Mouse (Mus musculus): ENCODE measurements at regions not wholly inside any gene's neighbourhood (a gene's known extent, or its start where the extent isn't known, plus 50 kb on each side); places are given as distances from the start of the nearest gene placed in this dataset.

DNA sequence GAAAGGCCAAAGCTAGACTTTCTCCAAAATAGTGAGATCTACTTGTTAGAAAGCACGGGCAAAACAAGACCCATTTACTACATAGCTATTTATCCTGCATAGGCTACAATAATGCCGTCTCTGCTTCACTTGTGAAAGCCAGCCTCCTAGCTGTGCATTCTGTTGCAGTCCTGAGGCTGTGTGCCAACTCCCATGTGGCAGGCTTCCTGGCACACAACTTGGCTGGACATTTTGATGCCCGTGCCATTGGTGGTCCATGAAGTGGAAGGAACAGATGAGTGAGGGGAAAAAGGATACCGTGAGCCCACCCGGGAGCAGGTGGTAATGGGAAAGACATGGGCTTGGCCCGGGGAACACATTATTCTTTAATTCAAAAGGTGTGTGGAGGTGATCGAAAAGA lies 120.4 kb downstream of the Csl start:
- DNase-seq (ENCODE audit: low spot score in 2 of 2): no peak

DNA sequence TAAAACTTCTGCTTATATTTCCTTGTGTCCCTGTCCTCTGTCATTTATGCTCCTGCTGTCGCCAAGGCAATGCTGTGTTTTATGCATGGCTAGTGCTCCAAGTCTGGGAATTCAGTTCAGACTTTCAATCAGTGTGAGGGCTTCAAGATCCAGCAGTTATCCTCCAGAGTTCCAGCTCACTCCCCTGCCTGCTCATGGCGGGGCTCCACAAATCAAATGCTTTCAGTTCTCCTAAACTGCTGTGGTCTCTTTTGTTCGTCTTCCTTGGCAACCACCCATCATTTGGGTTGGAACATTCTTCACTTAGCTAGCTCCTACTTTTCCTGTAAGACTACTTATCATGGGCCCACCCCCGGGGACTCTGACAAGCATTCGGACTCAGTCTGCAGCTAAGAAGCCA lies 120.0 kb downstream of the Csl start:
- DNase-seq (ENCODE audit: low spot score in 2 of 2): peak in 1 of 2 experiments; percentile 11

DNA sequence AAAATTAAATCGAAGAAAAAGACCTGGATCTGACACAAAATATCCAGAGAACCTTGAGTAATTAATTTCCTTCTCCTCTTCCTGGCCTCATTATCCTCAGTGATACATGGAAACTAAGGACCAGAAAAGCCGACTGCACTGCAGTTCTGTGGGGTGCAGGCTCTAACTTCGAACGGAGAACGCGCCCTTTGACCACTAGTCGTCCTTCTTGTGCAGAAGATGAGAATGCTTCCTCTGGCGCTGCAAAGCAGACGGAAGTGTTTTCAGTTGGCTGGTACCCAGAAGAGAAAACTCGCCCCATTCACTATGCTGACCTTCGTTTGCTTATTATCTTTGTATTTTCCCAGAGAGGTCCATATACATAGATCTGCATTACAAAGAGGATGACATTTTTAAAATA lies 117.7 kb downstream of the Csl start:
- peak; percentile 35 to 63 for DNase-seq (ENCODE audit: low spot score in 2 of 2)

DNA sequence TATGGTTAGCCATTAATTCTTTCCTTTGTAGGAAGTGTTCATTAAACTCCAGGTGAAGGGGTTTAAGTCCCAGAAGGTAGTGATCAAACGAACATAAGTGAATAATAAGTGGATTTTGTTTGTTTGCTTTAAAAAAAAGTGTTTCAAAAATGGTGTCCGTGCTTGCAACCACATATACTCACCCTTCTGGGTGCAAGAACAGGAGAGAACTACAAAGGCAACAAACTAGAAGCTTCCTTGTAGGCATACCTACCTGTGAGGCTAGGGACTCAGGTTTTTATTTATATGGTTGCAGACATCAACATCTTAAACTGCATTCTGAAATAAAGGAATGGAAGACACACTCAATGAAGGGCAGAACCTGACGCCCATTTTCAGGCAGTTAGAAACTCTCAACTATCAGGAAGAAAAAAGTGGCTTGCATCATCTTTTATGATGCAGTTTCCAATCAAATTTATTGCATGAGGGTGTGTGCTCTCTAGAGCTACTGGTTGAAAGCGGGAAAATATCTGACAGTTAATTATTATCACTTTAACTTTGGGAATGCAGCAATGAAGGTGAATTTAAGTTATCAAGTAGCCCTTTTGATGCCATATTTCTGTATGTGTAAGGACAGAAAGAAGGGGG lies 117.1 kb downstream of the Csl start:
- DNase-seq (ENCODE audit: low spot score in 2 of 2): no peak

DNA sequence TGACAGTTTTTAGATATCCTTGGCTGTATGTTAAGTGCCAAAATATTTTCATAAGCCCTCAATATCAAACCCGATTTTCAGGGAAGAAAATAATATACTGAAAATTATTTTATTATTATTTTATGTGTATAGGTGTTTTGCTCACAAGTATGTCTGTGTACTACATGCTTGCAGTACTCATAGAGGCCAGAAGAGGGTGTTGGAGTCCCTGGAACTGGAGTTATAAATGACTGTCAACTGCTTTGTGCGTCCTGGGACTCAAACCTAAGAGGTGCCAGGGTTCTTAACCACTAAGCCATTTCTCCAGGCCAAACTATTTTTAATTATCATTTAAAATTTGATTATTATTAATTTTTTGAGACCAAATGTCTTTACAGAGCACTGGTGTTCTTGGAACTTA lies 114.5 kb downstream of the Csl start:
- no peak for DNase-seq (ENCODE audit: low spot score in 2 of 2)

DNA sequence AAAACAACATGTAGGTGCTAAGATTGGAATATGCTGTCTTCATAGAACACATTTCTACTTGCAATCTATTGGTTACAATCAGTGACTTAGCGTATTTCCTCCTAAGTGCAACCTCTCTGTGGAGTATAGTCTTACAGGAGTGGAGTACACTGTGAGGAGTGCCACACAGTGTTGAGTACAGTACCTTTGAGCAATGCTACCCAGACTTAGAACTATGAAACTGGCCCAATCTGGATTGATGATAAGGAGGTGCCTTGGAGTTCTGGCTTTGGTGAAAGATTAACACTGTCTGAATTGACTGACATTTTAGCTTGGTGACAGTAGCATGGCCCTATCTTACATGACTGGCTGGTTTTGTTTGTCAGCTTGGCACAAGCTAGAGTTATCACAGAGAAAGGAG lies 107.4 kb downstream of the Csl start:
- DNase-seq (ENCODE audit: low spot score in 2 of 2): no peak

DNA sequence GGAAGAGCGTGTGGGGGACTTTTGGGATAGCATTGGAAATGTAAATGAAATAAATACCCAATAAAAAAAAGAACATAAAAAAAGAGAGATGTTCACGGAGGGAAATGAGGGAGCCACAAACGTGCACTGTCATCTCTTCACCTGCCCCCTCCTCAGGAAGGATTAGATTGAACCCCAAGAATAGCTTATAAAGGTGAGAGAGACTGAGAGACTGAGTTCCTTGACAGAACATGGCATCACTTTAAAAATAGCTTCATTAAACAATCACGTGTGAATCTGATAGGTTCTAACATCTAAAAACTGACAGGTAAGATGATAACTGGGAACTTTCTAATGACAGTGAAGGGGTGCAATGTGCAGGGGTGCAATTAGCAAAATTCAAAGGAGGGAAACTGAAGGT lies 105.2 kb downstream of the Csl start:
- no peak for DNase-seq (ENCODE audit: low spot score in 2 of 2)

DNA sequence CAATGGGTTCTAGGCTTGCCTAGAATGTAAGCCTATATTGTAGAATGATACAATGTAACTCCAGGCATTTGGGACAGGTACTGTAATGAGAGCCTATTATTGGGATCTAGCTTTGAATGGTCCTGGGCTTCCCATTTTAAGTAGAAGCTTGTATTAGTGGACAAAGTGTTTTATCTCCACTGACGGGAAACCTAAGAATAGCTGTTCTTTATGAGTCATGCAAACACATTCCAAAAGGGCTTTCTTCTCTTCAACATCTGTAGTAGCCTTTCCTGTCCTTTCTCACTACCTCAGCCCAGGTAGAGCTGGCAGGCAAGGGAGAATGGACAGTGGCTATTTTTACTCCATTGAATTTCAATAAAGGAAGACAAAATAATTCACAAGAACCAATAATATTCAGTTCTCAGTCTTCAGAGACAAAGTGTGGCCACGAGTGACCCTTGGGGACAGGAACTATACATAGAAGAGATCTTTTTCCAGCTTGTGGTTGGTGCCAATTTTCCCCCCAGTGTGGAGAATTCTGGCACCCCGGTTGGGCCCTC lies 82.8 kb downstream of the Csl start:
- DNase-seq (ENCODE audit: low spot score in 2 of 2): no peak

DNA sequence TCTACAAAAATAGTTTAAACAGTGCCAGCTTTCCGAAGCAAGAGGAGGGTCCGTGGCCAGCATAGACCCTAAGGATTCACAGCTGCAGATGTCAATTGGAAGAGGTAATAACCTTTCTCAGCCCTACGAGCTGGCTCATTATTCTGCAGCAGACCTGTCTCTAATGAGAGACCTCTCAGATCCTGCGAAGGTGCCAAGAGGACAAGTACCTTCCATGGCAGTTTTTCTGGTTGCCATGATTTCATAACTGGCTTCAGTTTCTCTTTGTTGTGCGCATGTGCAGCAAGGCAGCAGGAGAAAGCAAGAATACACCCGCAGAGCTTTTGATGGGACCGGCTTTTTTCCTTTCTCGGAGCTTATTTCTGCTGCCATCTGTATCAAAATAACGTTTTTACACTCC lies 81.4 kb downstream of the Csl start:
- no peak for DNase-seq (ENCODE audit: low spot score in 2 of 2)

DNA sequence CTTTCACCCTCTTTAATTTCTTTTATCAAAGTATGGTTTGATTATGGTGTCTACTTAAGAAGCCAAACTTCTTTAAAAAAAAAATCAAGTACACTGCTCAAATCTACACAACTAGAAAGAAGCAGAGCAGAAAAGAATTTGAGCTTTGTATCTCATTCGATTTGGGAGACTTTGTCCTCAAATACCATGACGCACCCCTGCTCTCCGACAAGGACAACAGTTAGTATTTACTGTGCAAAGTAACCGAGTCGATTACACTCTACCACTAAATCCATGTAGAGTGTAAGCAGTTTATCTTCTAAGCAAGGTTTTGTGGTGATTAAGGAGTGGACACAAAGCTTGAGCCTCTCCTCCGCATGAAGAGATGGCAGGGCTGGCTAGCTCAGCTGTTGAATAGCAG lies 79.6 kb downstream of the Csl start:
- no peak for DNase-seq (ENCODE audit: low spot score in 2 of 2)

DNA sequence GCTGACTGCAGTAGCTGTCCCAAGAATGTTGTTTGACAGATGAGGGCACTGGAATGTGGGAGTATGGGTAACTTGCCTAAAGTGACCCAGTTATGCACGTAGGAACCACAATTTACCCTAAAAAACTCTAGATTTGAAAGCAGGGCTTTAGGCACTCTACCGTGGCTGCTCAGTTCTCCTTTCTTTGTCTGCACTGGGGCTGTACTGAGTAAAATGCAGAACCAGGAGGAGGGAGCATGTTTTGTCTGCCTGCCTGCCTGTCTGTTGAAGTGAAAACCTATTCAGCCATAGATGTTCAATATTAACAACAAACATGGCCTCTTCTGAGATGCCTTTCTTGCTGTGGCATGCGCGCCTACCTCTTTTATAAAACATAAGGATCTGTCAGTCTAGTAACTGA lies 77.5 kb downstream of the Csl start:
- no peak for DNase-seq (ENCODE audit: low spot score in 2 of 2)

DNA sequence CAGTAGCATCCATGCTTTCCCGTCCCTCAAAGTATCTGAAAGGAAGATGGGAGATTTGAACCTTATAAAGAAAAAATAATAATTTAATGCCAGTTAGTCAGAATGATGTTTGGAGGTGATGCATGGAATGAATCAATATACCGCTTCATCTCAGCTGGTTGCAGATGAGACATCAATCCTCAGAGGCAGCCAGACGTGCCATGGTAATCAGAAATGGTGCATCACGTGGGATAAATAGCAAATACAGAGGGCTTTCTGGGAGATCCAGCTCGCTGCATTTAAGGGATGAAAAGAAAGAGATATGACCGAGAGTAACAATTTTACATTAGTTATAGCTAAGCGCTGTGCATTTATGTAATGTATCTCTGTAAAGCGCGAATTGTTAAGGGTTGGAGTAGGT lies 77.1 kb downstream of the Csl start:
- DNase-seq (ENCODE audit: low spot score in 2 of 2): no peak

DNA sequence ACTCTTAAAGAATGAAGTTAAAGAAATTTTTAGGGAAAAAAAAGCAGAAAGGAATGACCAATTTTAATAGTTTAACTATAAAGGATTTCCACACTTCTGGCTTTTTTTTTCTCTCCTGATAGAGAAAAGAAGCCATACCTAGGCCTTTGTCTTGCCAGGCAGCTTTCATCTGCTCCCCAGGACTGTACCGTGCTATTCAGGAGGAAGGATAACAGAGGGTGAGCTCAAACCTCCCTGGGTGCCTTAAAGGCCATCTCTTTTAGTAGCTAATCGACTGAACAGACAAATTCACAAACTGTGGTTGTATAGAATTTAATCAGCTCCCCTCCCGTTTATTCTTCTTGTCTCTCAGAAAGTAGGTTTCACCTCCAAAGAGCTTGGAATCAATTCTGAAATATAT lies 76.1 kb downstream of the Csl start:
- no peak for DNase-seq (ENCODE audit: low spot score in 2 of 2)

DNA sequence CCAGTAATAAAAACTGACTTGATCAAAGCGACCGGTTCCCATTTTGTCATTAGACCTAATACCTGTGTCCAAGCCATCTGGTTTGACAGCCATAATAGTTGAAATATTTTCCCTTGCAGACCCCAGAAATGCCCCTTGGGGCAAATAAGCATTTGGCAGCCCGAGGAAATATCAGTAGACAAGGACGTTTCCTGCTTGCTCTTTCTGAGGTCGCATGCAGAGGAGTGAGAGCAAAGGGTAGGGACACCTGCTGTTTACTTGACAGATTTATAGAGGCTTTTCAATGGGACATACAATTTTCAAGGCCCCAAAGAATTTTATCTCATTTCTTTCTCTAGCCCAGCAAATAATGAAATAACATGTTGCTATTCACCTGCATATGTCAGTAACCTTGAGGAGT lies 73.5 kb downstream of the Csl start:
- DNase-seq (ENCODE audit: low spot score in 2 of 2): no peak

DNA sequence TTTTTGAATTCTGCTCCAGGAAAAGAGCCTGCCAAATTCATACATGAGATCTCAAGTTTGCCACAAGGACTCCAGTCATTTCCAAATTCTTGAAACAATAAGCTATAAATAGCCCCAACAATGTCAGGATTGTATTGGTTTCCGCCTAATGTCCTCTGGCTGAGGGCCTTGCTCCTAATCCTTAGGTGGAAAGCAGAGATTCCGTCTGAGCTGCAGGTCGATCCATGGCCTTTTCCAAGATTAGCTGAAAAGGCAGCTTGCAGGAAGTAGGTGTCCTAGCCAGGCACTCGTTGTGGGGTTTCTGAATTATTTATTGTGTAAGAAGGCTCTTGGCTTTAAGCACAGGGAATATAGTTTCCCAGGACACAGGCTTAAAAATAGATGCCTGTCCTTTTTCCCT lies 72.4 kb downstream of the Csl start:
- no peak for DNase-seq (ENCODE audit: low spot score in 2 of 2)

DNA sequence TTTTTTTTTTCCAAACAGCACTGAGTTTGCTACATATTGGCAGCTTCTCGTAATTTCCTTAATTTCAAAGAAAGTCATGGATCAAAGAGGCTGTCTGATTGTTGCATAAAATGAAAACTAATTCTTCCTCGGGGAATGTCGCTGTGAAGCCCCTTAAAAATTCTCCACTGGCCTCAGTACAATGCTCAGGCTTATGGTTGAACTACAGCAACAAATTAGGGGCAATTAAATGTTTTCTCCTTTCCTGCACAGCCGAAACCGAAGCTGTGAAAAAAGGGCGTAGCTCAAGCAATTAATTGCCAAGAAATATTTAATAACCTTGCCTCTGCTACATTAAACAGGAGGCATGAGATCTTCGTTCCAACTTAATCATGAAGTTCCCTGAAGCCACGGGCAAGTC lies 61.8 kb downstream of the Csl start:
- no peak for DNase-seq (ENCODE audit: low spot score in 2 of 2)

DNA sequence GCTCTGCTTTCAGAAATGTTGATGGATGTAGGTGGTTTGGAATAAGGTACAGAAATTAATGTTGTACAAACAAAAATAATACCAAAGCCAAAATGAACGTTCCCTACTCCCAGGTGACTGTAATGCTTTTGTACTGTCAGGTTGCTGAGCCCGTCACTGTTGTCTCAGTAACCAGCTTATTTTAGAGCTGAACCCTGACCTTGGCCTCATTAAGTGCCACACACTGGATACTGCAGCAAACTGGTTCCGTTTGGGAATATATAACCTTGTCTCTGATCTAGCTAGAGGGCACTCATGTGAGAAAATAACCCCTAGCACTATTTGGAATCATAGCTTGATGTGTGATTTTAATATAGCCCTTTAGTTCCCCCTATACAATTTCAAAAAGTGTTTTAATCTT lies 60.0 kb downstream of the Csl start:
- DNase-seq (ENCODE audit: low spot score in 2 of 2): no peak

DNA sequence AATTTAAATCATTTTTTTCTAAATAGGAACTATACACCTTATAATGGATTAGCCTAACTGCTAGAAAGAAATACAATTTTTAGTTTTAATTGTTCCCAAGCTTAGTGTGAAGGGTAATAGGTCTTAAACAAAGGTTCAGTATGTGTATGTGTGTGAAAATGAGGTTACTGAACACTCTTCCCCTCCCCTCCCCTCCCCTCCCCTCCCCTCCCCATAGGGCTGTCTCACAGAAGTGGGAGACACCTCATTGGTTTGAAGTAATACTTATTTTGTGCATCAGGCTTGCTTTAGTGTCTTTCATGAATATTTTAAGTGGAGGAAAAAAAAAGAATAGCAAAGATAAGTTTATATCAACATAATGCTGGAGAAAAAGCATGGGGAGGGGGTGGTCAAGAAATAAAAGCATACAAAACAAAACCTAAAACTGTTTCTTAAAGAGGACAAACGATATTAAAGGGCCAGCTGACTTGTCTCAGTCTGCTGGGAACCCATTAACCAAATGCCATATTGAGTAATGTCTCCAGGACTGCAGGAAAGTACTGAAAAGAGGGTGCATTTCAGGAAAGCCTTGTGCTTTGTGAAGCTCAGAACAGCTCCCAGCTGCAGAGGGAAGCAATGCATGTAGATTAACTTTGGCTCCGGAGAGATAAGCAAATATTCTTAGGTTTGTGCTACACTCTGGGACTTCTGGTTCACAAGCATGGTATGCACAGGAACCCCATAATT lies 59.2 kb downstream of the Csl start:
- DNase-seq (ENCODE audit: low spot score in 2 of 2): no peak

All from gastrocnemius, postnatal 4 days (tissue).